Mouse (Mus musculus) kidney, postnatal 10 days (tissue): Measurements from ENCODE around the gene Gm21985.
"Not testable (repeated sequence)": the region's sequence is repeated elsewhere in the genome, so short reads cannot be mapped to it uniquely, and the experiment has no call there.

Experiments
- DNase-seq: peaks from one replicate; pipeline ENCODE4 v3.0.0; 2021; ENCODE audit warnings: mixed read lengths

Gm21985 gene

DNA sequence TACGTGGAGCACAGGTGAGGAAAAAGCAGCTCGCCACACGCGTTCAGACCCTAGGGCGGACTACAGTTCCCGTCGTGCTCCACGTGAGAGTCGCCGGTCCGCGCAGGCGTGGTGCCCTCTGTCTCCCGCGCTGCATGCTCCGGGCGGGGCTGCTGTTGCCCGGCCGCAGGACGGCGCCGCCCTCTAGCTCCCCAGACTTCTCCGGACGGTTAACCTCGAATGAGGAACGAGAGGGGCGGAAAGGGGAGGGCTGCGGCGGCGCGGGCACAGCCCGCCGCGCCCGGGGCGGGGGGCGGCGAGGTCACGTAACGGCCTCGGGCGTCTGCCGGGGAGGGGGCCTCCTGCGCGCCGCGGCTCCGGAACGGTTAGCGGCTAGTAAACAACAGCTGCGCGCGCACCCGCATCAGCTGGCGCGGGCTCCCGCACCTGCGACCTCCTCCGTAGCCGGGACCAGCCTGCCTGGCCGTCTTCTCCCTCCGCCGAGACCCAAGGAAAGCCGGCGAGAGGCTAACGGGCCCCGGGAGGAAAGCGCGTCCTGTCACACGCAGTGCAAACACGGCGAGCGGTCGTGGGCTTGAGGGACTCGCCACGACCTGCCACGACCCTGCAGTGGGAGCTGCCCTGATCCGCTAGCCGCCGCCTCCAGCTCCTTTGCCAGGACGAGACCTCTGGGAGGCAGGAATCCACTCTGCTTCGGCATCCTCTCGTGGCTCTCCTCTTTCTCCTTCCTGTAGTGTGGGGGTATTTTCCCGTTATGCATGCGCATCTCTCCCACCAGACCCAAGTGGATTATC, 469 bp upstream of the Gm21985 start, which contains the start of gene Slc12a6:
TSS of gene Slc12a6 (plus strand) at position 378 of the 794 bp plus-strand sequence.
- peak; percentile 96 for DNase-seq

DNA sequence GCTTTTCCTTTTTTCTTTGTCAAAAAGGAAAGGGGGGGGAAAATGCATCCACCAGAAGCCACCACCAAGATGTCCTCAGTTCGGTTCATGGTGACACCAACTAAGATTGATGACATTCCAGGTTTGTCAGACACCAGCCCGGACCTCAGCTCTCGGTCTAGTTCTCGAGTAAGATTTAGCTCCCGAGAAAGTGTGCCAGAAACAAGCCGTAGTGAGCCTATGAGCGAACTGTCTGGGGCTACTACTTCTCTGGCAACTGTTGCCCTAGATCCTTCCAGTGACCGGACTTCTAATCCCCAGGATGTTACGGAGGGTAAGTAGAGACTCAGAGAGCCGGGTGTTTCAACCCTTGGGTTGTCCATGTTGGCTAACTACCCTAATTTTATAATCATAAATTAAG, 666 bp downstream of the Gm21985 start:
- DNase-seq, result peak; percentile 22

DNA sequence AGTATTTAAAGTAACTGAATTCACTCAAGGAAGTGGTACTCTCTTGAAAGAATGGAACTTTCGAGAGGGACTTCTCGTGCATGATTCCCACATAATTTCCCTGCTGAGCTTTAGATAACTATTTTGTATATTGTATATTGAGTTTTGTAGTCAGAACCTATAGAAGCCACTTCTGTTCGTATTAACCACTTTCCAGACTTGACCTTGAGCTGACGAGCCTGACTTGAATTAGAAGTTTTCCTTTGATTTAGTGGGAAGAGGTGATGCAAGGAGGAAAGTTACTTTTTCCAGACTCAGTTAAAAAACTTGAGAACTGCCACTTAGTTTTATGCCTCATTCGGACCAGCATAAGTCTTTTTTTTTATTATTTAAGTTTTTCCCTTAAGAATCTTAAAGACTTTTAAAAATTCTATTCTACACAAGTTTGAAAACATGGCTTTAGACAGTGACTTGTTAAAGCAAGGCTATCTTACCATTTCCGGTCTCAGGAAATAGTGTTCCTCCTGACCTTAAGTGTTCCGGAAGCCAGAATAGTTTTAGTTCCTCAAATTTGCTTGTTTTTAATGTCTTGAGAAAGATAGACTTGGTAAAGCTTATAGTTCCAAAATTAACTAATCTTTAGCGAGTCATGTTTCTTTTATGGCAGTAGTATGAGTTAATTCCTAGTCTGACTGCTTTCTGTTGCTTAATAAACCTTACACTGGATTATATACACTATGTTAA, 1.6 kb downstream of the Gm21985 start:
- no peak for DNase-seq

DNA sequence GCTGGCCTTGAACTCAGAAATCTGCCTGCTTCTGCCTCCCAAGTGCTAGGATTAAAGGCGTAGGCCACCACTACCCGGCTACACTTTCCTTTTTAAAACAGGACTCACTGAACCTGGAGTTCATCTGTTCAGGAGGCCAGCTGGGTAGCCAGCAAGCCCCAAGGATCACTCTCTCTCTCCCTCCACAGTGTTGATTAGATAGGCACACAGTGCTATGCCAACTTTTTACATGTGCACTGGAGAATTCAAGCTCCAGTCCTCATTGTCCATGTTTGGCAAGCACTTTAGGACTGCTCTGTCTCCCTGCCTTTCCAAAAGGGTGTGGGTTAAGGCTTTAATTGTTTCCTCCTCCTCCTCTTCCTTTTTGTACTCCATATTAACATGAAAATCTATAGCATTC, 3.9 kb downstream of the Gm21985 start:
- no peak for DNase-seq

DNA sequence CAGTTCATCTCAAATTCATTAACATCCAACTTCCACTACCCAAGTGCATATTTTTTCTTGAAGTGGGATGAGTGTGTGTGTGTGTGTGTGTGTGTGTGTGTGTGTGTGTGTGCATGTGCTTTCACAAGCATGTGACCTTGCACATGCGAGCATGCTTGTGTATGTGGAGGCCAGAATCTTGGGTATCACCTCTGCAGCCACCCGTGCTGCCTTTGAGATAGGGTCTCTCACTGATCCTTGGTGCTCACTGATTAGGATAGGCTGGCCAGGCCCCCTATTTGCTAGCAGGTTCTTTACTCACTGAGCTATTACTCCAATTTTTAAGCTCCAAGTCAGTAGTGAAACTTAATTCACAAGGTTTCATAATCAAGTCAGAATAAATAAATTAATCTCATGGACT, 6.8 kb downstream of the Gm21985 start:
- DNase-seq, result no peak

DNA sequence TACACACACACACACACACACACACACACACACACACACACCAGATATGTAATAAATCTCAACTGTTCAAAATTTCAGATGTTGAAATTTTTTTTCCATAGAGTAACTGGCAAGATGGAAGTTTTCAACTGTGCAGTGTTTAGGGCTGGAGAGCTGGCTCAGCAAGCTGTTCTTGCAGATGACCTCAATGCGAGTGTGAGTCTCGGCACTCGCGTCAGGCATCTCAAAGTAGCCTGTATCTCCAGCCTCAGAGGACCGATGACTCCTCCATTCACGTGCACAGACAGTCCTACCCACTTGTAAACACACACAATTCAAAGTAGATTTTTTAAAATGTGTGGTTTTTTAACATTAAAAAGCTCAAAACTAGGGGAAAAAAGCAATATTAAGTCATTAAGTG, 7.4 kb downstream of the Gm21985 start:
- no peak for DNase-seq

DNA sequence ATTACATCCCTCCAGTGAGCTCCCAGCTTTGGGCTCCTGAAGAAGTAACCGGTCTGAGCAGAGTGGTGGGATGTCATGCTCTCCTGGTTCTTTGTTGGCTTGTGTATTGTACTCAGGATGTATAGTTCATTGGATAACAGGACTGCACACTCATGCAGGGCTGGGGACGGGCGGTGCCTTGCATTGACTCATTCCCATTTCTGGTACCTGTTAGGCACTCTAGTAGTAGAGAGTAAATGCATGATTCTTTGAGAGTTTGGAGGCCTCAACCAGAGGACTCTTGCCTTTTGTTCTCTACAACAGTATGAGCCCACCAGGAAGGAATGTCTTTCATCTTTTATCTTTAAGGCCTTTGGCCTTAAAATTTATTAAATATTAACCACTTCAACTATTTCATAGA, 10.8 kb downstream of the Gm21985 start:
- no peak for DNase-seq

DNA sequence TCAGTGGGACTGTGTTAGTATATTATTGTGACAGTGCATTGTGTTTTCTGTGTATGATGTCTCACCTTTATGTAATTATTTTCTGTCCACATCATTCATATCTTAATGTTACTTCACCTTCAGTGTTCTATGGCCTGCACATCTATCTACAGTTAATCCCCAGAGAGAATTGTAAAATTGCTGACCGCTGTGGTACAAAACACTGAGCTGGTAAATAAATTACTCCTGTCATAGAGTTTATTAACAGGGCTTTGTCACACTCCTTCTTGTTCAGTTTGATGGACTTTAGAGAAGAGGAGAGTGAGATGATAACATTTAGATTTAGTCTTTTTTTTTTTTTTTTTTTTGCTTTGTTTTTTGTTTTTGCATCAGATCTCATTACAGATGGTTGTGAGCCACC, 16.7 kb downstream of the Gm21985 start:
- no peak for DNase-seq

DNA sequence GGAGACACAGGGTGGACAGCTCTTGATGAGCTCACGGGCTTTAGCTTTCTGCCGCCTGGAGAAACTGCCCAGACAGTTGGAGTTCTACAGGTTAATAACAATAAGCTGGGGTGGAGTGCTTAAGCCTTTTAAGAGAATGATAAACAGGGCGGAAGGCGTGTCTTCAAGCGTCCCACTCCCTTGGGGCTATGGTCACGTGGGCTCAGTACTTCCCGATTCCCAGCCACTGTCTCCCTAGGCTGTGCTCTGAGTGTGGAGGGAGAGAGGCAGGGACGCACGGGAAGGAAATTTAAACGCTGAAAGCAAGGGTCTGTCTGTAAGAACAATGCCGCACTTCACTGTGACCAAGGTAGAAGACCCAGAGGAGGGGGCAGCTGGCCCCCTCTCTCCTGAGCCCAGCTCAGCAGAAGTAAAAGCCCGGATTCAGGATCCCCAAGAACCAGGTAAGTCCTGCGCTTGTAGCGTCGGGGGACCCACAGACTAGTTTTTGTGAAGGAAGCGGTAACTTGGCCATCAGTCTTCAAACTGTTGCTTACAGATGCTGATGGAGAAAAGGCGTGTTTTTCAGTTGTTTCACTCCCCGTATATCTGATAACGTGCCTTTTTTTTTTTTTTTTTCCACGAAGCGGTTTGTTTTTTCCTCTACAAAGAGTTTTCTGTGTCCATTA, 18.4 kb downstream of the Gm21985 start:
- peak; percentile 83 for DNase-seq

DNA sequence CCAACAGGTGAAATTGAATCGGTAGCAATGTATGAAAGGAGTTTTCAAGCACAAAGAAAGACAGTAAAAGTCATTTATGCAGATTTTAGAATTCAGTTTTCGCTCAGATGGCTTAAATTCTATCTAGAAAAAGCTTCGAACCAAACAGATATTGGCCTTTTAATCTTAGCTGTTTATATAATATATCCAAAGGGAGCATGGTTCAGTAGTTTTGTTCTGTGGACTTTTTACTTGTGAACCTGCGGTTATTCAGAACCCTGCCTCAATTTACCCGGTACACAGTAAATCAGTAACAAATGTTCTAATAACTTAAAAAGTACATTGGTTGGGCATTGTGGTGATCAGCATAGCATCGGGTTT, 18.9 kb downstream of the Gm21985 start:
- no peak for DNase-seq

DNA sequence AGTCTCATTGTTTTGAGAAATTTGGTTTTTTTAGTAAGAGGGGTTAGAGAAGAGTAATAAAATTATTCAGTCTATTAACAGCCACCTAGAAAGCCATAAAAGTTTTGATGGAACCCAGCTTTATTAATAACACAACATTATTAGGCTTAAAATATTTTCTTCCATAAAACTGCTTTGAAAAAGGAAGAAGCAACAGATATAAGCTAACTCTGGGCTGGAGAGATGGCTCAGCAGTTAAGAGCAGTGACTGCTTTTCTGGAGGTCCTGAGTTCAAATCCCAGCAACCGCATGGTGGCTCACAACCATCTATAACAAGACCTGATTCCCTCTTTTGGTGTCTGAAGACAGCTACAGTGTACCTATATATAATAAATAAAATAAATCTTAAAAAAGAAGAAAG, 19.9 kb downstream of the Gm21985 start:
- not testable (repeated sequence) for DNase-seq

DNA sequence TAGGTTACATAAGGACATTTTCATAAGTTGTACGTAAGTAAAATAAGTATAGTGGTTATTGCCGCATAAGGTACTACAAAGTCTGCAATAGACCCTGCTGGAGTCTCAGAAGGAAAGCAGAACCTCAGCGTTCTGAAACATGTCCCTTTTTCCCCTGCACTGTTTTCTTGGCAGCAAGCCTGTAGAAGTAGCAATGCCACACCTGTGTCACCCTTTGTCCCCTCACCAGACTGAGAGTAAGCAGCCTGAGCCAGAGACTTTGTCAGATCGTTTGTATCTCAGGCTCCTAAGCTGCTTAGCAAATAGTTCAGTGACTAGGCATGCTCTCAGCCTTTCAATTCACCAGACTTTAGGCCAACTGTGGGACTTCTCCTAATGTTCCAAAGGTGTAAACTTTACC, 20.9 kb downstream of the Gm21985 start:
- DNase-seq, result no peak

DNA sequence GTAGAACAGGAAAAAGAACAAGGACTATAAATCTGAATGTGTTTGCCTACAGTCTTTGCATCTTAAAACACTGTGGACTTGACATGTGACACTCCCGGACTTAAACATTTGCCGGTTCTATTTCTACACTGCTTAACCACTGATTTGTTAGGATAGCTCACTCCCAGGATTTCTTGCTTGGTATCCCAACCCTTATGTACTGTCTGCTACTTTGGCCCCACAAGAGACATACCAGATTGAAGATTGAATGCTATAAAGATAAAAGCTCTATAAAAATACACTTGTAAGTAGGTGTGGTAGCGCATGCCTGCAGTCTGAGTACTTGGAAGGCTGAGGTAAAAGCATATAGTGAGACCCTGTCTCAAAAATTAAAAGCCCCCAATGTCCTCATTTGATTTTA, 23.4 kb downstream of the Gm21985 start:
- DNase-seq, result no peak

DNA sequence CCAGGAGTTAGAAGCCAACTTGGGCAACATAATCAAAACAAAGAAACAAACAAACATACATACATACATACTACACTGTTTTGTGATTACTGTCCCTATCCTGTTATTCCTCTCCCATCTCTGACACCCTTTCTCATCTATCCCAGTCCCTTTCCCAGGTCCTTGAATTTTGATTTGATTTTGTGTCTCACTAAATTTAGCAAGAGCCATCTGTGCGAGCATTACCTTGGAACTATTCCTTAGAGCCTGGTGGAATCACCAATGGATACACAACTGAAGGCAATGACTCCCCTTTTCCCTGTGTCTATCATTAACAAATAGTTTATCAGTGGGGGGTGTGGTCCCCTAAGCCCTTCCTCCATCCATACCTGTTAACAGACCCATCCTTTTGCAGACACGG, 26.7 kb downstream of the Gm21985 start:
- DNase-seq, result no peak

DNA sequence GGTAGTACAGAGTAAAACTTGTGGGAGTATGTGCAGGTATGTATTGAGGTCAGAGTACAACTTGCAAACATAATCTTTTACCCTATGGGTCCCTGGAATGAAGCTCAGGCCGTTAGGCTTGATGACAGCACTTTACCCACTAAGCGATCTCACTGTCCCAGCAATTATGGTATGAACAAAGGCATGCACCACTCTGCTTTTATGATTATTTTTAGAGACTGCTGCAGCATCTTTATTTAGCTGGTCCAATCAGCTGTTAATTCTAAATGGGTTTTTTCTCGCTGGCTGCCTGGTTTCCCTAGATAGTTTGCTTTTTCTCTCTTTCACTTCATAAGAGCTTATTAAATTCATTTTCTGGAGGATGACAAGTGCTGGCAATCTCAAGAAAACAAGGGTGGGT, 30.1 kb downstream of the Gm21985 start:
- DNase-seq, result no peak

DNA sequence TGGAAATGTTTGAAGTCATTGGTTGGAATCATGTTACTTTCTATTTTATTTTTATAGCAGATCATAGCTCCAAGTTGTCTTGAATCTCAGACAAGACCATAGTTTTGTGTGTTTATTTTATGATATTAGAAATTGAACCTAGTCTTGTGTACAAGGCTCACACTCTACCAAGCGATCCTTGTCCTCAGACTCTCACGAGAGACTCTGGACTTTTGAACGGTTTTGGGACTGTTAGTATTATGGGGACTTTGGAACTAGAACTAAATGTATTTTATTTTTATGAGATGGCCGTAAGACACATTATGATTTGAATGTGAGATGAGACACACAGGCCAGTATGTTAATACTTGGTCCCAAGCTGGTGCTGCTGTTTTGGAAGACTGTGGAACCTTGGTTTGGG, 32.1 kb downstream of the Gm21985 start:
- no peak for DNase-seq

DNA sequence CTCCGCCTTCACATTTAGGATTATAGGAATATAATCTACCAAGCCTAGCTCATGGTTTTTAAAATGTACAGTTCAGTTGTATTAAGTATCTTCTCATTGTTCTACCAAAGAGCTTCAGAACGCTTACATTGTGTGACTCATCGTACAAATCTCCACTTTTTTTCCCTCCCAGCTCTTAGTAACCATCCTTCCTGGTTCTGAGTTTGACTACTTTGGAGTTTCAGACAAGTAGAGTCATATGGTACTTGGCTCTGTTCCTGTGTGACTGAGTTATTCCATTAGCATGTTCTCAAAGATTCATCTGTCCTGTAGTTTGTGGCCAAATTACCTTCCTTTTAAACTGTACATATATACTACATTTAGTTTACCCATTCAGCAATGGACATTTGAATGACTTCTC, 42.6 kb downstream of the Gm21985 start:
- DNase-seq, result no peak

DNA sequence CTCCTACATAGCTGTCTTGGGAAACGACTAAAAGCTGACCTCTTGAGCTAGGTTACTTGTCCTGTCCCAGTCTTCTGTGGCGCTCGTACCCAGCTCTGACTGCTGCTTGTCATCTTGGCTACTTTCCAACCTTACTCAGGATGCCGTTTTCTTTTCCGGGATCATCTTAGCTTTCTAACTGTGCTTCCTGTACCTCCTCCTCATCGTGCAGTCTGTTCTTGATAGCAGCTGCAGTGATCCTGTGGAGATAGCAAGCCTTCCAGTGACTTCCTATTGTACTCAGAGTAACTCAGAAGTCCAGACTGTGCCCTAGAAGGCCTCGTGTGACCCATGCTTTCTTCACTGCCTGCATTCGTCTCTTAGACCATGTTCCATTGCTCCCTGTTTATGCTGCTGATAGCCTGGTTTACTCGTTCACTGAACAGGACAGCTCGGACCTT, 43.1 kb downstream of the Gm21985 start:
- DNase-seq, result peak; percentile 21

DNA sequence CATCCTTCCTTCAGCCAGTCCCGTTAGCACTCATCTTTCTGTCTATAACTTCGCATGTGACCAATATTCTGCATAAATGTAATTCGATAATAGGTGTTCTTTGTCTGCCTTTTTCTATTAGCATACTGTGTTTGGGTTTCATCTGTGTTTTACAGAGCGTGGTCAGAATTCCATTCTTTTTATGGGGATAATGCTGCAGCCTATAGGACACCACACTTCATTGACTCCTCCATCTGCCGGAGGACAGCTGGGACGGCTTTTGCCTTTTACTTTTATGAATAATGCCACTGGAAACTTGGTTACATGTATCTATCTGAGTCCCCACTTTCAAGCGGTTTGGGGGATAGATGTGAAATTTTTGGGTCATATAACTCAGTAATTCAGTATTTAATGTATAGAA, 49.5 kb downstream of the Gm21985 start:
- DNase-seq, result no peak

DNA sequence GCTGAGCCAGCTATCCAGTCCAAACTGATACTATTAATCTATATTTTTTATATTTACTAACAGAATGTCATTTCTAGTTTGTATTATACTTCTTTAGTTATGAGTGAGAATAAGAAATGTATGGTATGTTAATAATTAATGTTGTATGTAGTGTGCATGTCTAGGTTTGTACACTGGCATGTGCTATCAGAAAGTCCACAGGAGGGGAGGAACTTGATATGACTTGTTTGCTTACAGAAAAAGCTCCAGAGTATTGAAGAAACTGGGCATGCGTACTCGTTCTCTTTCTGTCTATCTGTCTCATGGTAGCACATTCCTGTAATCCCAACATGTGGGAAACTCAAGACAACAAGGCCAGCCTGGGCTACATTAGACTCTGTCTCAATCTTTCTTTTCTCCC, 52.1 kb downstream of the Gm21985 start:
- DNase-seq, result no peak

DNA sequence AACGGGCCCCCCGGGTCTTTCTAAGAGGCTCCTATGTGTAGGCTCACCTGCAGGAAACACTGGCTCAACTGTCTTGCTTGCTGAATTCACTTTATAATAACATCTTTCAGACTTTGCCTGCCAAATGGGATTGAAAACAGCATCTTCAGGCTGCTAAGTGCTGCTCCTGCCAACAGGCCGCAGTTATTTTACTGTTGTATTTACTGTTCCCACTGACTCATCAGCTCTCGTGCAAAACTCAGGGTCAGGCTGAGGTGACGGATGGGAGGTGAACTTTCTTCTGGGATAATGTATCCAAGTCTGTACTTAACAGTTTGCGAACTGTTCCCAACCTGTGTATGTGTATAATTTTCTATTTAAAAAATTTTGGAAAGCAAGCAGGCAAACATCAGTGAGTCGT, 52.8 kb downstream of the Gm21985 start:
- DNase-seq, result no peak

DNA sequence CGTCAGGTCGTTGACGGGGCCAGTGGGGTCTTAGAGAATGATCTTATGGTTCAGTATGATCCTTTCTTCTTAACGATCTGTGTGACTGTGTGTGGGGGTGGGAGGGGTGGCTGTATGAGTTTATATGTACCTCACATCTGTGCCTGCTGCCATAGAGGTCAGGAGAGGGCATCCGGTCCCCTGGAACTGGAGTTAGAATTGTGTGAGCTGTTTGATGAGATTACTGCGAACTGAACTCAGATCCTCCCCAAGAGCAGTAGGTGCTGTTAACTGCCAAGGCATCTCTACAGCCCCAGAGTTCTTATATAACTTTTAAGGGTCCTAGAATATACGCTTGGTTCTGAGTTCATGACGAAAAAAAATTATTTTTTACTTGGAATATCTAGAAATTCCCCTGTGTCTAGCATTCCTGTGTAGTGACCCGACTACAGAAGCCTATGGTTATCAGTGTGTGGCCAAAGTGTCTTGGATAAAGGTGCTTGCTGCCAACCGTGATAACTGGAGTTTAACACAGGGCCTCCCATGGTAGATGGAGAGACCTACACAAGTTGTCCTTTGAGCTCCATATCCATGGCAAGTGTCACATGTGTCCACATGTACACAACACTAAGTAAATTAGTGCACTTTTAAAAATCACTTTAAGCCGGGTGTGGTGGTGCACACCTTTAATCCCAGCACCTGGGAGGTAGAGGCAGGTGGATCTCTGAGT, 62.1 kb downstream of the Gm21985 start:
- no peak for DNase-seq
